Mouse (Mus musculus) lung, postnatal 0 days (tissue): Measurements from ENCODE around the gene Nutf2.

Experiments used
- CTCF ChIP-seq: IDR thresholded peaks from 2 replicates; pipeline ENCODE4 v1.5.1; 2016; ENCODE audit warnings: antibody characterized with exemption, mild to moderate bottlenecking
- EP300 ChIP-seq: IDR thresholded peaks from 2 replicates; pipeline ENCODE4 v1.6.1; 2016; ENCODE audit warnings: antibody characterized with exemption, mild to moderate bottlenecking, control low read depth

DNA sequence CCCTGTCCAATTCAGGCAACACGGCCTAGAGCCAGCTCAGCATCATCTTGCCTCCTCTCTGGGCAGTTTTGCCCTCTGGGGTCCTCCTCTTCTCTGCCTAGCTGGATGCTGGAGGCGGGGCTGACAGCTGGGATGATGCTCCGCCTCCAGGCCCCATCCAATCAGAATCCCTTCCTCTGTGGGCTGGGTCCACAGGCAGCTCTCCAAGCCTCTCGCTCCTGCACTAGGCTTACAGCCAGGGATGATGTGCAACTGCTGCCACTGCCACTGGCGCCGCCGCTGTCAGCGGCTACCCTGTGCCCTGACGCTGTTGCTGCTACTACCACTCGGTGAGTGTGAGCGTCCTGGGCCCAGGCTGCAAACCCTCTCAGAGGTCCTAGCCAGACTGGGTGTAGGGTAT lies 33.0 kb downstream of the Nutf2 start, which contains the start of gene Nrn1l:
- peak; percentile 27 for TF ChIP-seq CTCF
- TF ChIP-seq EP300 = no peak
